Mouse (Mus musculus) myocyte (in vitro differentiated cells): ENCODE results near the gene Kmt5c.

Experiments
- MAX ChIP-seq: IDR thresholded peaks from one replicate; pipeline ENCODE4 v1.6.1; 2011; ENCODE audit warnings: low read depth, mild to moderate bottlenecking, control low read depth
- MYOD1 ChIP-seq, 3 experiments: IDR thresholded peaks; one replicate each; pipeline ENCODE4 v1.6.1; 2011; ENCODE audit warnings: control low read depth in 2 of 3, low read depth in 2 of 3, mild to moderate bottlenecking in 2 of 3, moderate library complexity in 1 of 3; ENCODE audit not compliant: insufficient read length in 2 of 3, control insufficient read depth in 1 of 3
- MYOG ChIP-seq, 3 experiments: IDR thresholded peaks; one replicate each; pipeline ENCODE4 v1.6.1; 2011; ENCODE audit warnings: control low read depth in 2 of 3, low read depth in 2 of 3, mild to moderate bottlenecking in 2 of 3; ENCODE audit not compliant: insufficient read length in 2 of 3, control insufficient read depth in 1 of 3, insufficient read depth in 1 of 3
- POLR2A ChIP-seq: IDR thresholded peaks from one replicate; pipeline ENCODE4 v1.6.1; 2011; ENCODE audit warnings: low read depth, mild to moderate bottlenecking, control low read depth, moderate library complexity; ENCODE audit not compliant: insufficient read length
- POLR2AphosphoS2 ChIP-seq: IDR thresholded peaks from one replicate; pipeline ENCODE4 v1.6.1; 2011; ENCODE audit warnings: low read depth, control low read depth; ENCODE audit not compliant: insufficient read length
- REST ChIP-seq: IDR thresholded peaks from one replicate; pipeline ENCODE4 v1.6.1; 2011; ENCODE audit warnings: mild to moderate bottlenecking, control low read depth, moderate library complexity; ENCODE audit not compliant: insufficient read depth, insufficient read length
- TCF12 ChIP-seq: IDR thresholded peaks from one replicate; pipeline ENCODE4 v1.6.1; 2011; ENCODE audit warnings: mild to moderate bottlenecking, control low read depth; ENCODE audit not compliant: poor library complexity, insufficient read depth, severe bottlenecking
- TCF3 ChIP-seq: IDR thresholded peaks from one replicate; pipeline ENCODE4 v1.6.1; 2011; ENCODE audit warnings: low read depth, control low read depth; ENCODE audit not compliant: insufficient read length

DNA sequence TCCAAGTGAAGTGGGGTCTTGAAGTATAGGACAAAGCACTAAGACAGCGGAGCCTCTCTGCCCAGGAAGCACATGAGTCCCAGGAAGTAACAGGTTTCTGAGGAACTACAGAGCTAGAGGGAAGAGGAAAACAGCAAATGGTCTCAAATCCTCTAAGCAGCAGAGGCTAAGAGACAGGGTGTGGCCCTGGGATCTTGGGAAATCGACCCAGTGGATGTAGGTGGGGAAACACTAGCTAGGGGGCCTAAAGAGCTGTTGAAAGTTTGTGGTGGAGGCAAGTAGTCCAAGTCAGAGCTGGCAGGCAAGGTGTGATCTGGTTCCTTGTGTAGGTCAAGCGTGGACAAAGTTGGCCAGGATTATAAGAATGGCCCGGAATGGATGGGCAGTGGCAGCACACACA, 8.4 kb downstream of the Kmt5c start:
- TF ChIP-seq TCF12, result no peak
- no peak for TF ChIP-seq REST
- no peak for TF ChIP-seq POLR2A
- TF ChIP-seq MAX, result no peak
- no peak for TF ChIP-seq MYOG (IDR thresholded peaks at IDR 0.05; ENCODE audit: control insufficient read depth in 1 of 3, insufficient read depth in 1 of 3, insufficient read length in 2 of 3, low read depth in 2 of 3)
- TF ChIP-seq POLR2AphosphoS2, result no peak
- no peak for TF ChIP-seq TCF3
- TF ChIP-seq MYOD1 (IDR thresholded peaks at IDR 0.05; ENCODE audit: control insufficient read depth in 1 of 3, insufficient read length in 2 of 3, low read depth in 2 of 3), result no peak
